Mouse (Mus musculus) 3134 (cell line): ENCODE data around the gene Syt3.

ENCODE experiments used
- DNase-seq: peaks from one replicate; pipeline ENCODE4 v3.0.0-alpha.2; 2011; ENCODE audit warnings: low spot score; ENCODE audit not compliant: insufficient read length; ENCODE audit errors: extremely low read depth

Gene Syt3

GRCm38 (mm10) chr7:44401673-44402072, 17.8 kb downstream of the Syt3 start:
- DNase-seq = no peak

- peak; percentile 81 for DNase-seq
Observed at GRCm38 (mm10) chr7:44405346-44406014, 21.6 kb downstream of the Syt3 start.

- DNase-seq = no peak
Observed at GRCm38 (mm10) chr7:44406015-44406355, 22.1 kb downstream of the Syt3 start.

- no peak for DNase-seq
Observed at GRCm38 (mm10) chr7:44411144-44411543, 27.2 kb downstream of the Syt3 start.

- no peak for DNase-seq
Observed at GRCm38 (mm10) chr7:44413307-44413706, 29.4 kb downstream of the Syt3 start.

- no peak for DNase-seq
Observed at GRCm38 (mm10) chr7:44427666-44428065, 43.8 kb downstream of the Syt3 start.

- DNase-seq = no peak
Observed at GRCm38 (mm10) chr7:44428171-44428950, 44.5 kb downstream of the Syt3 start.

- no peak for DNase-seq
Observed at GRCm38 (mm10) chr7:44428968-44429521, 45.1 kb downstream of the Syt3 start, which contains the start of gene Lrrc4b. Gene Lrrc4b, plus strand, starts transcription at chr7:44429018.

- DNase-seq = no peak
Observed at GRCm38 (mm10) chr7:44429534-44430488, 45.9 kb downstream of the Syt3 start.

- no peak for DNase-seq
Observed at GRCm38 (mm10) chr7:44432550-44432949, 48.6 kb downstream of the Syt3 start.

GRCm38 (mm10) chr7:44433371-44433770, 49.5 kb downstream of the Syt3 start:
- DNase-seq = peak; percentile 36

GRCm38 (mm10) chr7:44434089-44434488, 50.2 kb downstream of the Syt3 start:
- no peak for DNase-seq

GRCm38 (mm10) chr7:44435796-44436195, 51.9 kb downstream of the Syt3 start:
- no peak for DNase-seq

GRCm38 (mm10) chr7:44436267-44436666, 52.4 kb downstream of the Syt3 start:
- no peak for DNase-seq

- DNase-seq = no peak
Observed at GRCm38 (mm10) chr7:44437188-44437587, 53.3 kb downstream of the Syt3 start.

- DNase-seq = no peak
Observed at GRCm38 (mm10) chr7:44437933-44438332, 54.0 kb downstream of the Syt3 start.

- DNase-seq = no peak
Observed at GRCm38 (mm10) chr7:44439696-44440095, 55.8 kb downstream of the Syt3 start.

- DNase-seq = no peak
Observed at GRCm38 (mm10) chr7:44440479-44440878, 56.6 kb downstream of the Syt3 start.

- no peak for DNase-seq
Observed at GRCm38 (mm10) chr7:44441180-44441579, 57.3 kb downstream of the Syt3 start.

- DNase-seq = no peak
Observed at GRCm38 (mm10) chr7:44441648-44442109, 57.8 kb downstream of the Syt3 start.

GRCm38 (mm10) chr7:44442407-44442821, 58.5 kb downstream of the Syt3 start:
- no peak for DNase-seq
